Mouse (Mus musculus): Measurements from ENCODE around the gene Morn1. TPM values are rescaled to one million over a fixed set of nuclear protein-coding genes. Genes with fewer than 3 reads are reported as not detected.

Morn1 gene
- 0.70 and 1.1 TPM in 2 replicates for polyA plus RNA-seq (2012; rRNA removed)

DNA sequence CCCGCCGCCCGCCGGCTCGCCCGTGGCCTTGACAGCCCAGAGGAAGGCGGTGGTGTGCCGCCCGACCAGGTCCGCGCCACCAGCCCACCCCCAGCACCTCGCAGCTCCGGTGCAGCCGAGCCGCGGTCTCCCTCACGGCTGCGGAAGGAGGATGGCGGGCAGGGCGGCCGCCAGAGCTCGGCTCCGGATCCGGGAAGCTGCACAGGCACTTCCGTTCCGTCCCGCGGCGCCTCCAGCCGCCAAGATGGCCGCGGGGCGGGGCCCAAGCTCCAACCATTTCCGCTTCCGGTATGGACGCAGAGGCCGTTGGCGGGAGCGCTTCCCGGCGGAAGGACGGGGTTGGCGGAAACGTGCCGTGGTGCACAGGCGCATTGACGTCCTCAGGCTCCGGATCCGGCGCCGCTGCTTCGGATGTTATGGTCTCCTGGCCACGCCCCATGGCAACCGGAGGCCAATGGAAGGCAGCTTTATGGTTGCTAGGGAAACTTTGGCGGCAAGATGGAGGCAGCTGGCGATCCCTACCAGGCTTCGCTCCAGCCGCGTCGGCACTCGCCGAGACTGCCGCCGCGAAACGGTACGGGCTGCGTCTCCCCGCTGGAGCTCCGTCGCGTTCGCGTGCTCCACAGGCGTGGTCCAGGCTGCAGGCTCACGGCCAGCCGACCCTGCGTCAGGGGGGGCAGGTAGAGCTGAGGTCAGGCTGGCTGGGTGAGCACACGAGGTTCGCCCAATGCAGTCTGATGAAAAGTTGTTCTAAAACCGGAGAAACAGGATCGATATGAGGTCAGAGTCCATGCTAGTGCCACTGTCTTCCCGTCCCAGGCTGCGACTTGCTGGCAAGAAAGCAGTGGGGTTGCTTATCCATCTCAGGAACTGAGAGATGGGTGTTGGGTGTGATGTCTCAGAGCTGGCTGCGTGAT is at the start of gene Morn1, which contains the start of gene Rer1:
Gene Morn1, plus strand, starts transcription at position 470 of the 917 bp plus-strand sequence.
Gene Rer1, minus strand, starts transcription at position 275 of the 917 bp plus-strand sequence.

DNA sequence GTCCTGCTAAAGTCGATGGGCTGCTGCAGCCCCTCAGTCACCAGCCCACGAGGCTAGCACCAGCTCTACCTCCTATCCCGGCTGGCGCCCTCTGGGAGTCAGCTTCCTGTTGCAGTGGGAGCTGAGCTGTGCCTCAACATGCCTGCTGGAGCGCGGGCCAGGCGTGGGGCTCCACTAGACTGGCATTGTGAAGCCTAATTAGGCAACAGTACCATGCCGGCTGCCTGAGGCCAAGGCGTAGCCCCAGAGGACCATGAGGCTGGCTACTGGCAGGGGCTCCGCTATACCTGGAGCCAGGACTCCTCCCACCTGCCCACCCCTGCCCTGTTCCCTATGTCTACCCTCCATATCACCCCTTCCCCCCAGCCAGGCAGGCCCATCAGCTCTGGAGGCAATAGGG is 29.7 kb upstream of the Morn1 start, which contains the start of gene Plch2:
Gene Plch2, minus strand, starts transcription at position 61 of the 400 bp plus-strand sequence.

DNA sequence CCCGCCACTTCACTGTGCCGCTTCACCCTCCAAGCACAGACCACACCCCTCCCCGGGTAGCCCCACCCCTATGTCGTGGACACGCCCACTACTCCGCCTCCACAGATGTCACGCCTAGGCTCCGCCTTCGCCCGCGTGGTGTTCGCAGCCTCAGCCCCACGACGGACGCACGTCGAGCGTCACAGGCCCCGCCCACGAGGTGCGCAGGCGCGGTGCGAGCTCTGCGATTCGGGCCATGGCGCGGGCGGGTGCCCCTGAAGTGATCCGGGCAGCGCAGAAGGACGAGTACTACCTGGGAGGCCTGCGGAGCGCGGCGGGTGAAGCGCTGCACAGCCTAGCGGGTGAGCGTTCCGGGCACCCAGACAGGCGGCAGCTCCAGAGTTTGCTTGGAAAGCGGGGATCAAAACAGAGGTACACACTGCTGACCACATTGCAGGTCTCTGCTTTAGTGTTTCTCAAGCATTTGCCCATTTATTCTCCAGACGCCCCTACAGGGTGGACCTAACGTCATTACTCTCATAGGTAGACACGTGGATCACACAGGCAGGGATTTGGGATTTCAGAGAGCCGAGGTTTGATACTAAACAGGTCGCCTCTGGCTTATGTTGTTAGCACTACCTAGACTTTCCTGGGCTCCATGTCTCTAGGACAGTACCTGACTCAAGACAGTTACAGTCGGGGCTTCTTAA is 19.4 kb upstream of the Morn1 start, which contains the start of gene Pex10:
Gene Pex10, plus strand, starts transcription at position 183 of the 689 bp plus-strand sequence.

Other genes with a start within 250 kb of the Morn1 start
- gene Ttc34, start 249.1 kb upstream of the Morn1 start, polyA plus RNA-seq (2012; rRNA removed), result 0.02 TPM in 2 replicates
- 2.5 and 2.7 TPM in 2 replicates for gene Mmel1, start 217.0 kb upstream of the Morn1 start, polyA plus RNA-seq (2012; rRNA removed)
- gene Fam213b, start 187.4 kb upstream of the Morn1 start, polyA plus RNA-seq (2012; rRNA removed), result 5.7 and 6.3 TPM in 2 replicates
- 107 and 135 TPM in 2 replicates for gene Tnfrsf14, start 158.0 kb upstream of the Morn1 start, polyA plus RNA-seq (2012; rRNA removed)
- gene Hes5, start 125.7 kb upstream of the Morn1 start, polyA plus RNA-seq (2012; rRNA removed), result not detected in 2 replicates
- gene Pank4, start 122.5 kb upstream of the Morn1 start, polyA plus RNA-seq (2012; rRNA removed), result 29.9 and 31.9 TPM in 2 replicates
- gene Plch2, start 29.8 kb upstream of the Morn1 start, polyA plus RNA-seq (2012; rRNA removed), result 0.05 and 0.07 TPM in 2 replicates
- gene Pex10, start 19.6 kb upstream of the Morn1 start, polyA plus RNA-seq (2012; rRNA removed), result 6.1 and 6.8 TPM in 2 replicates
- gene Rer1, start 195 bp upstream of the Morn1 start, polyA plus RNA-seq (2012; rRNA removed), result 50.3 and 58.8 TPM in 2 replicates
- gene Ski, start 136.0 kb downstream of the Morn1 start, polyA plus RNA-seq (2012; rRNA removed), result 4.1 and 4.4 TPM in 2 replicates
- 10.1 and 12.1 TPM in 2 replicates for gene Faap20, start 163.2 kb downstream of the Morn1 start, polyA plus RNA-seq (2012; rRNA removed)